In the genomic region with DNA sequence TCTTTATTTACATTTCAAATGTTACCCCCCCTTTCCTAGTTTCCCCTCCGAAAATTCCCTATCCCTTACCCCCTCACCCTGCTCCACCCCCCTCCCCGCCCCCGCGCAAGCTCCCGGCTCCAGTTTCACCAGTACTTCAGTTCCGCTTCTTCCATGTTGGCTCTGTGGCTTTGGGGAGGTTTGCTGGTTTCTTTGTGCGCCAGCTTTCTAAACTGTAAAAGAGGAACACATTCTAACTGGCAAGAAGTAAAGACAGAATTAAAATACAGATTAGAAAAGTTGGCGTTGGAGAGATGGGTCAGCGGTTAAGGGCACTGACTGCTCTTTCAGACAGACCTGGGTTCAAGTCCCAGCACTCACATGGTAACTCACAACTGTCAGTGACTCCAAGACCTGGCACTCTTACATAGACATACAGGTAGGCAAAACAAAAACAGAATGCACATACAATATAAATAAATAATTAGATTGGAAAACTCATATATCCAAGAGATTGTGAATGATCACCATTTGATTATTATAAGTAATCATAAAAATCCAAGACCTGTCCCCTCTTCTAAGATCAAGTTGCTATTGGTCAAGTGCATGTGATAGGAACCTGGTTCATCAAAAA, we compare ENCODE assay signal across 24 mouse cellular contexts. TPM values are rescaled to one million over a fixed set of nuclear protein-coding genes. Genes with fewer than 3 reads are reported as not detected.
A peak's percentile ranks its signal among the peaks of the same experiment; 100 is the strongest.
DNase-seq lines count a peak whose midpoint lies in the region; ATAC-seq and TF ChIP-seq lines count a peak whose summit lies in the region.
"Had no signal": no experiment of that assay in that cellular context is flagged by ENCODE, and none has a peak within 500 bp of the region (broad histone marks: within the 10 kb centered on the region; RNA-seq: fewer than 3 reads in every experiment).

No protein-coding gene starts in this region.

- WGBS in thymus, adult 2 months = 12% methylated on average over 9 of the region's 9 CpGs
- 4% methylated on average over 9 of the region's 9 CpGs for WGBS in bone marrow, adult 2 months
- WGBS in neural tube, embryonic 15.5 days = 89% methylated on average over 9 of the region's 9 CpGs

- peak; percentile 22 for DNase-seq in thymus, postnatal 0 days (ENCODE audit: low spot score)
- no peak for DNase-seq in thymus, adult 2 months
- DNase-seq in splenic B cell, adult 2 months (ENCODE audit: low read depth, low spot score) = peak; percentile 71
- DNase-seq in layer of hippocampus, adult 11-12 months (ENCODE audit: low spot score) = no peak
- DNase-seq in yolk sac, embryonic 10.5 days (ENCODE audit: low spot score) = no peak
- DNase-seq: adrenal gland, postnatal 36 days; cerebellum, adult 9-10 months; gastrocnemius, postnatal 10 days; heart, adult 2 months; kidney, adult 2 months; kidney, postnatal 14 days; lung, embryonic 14.5 days; lung, postnatal 4 days; right cerebral cortex, adult 18-20 months had no signal

- no peaks in the 10 kb centered on the region for H3K9me3 ChIP-seq in neural tube, embryonic 15.5 days (replicated peaks)
- H3K9me3 ChIP-seq: embryonic facial prominence, embryonic 12.5 days; forebrain, embryonic 13.5 days; heart, embryonic 15.5 days; hindbrain, embryonic 10.5 days; liver, embryonic 12.5 days had no signal

- no peak overlapping the region for H3K4me3 ChIP-seq in thymus, adult 2 months (ENCODE audit: control insufficient read depth, insufficient read depth, low read length)
- H3K4me3 ChIP-seq in bone marrow, adult 2 months (replicated peaks; ENCODE audit: control insufficient read depth, low read depth, low read length) = no peak overlapping the region
- H3K4me3 ChIP-seq in neural tube, embryonic 15.5 days (replicated peaks) = no peak overlapping the region
- H3K4me3 ChIP-seq: embryonic facial prominence, embryonic 12.5 days; erythroblast, embryonic 14.5 days; forebrain, embryonic 13.5 days; heart, adult 2 months; heart, embryonic 15.5 days; hindbrain, embryonic 10.5 days; liver, embryonic 12.5 days had no signal

- H3K27me3 ChIP-seq in thymus, adult 2 months (ENCODE audit: control insufficient read depth, insufficient read depth, low read length) = no peaks in the 10 kb centered on the region
- H3K27me3 ChIP-seq in splenic B cell, adult 2 months (ENCODE audit: control insufficient read depth, insufficient read depth, low read length, poor library complexity, severe bottlenecking) = no peaks in the 10 kb centered on the region
- no peaks in the 10 kb centered on the region for H3K27me3 ChIP-seq in neural tube, embryonic 15.5 days (replicated peaks)
- H3K27me3 ChIP-seq: embryonic facial prominence, embryonic 12.5 days; forebrain, embryonic 13.5 days; heart, embryonic 15.5 days; liver, embryonic 12.5 days had no signal

- H3K36me3 ChIP-seq in thymus, adult 2 months (ENCODE audit: control insufficient read depth, insufficient read depth, low read length) = no peaks in the 10 kb centered on the region
- H3K36me3 ChIP-seq in splenic B cell, adult 2 months (ENCODE audit: control insufficient read depth, insufficient read depth, low read length, poor library complexity, severe bottlenecking) = no peaks in the 10 kb centered on the region
- H3K36me3 ChIP-seq in neural tube, embryonic 15.5 days = no peaks in the 10 kb centered on the region
- H3K36me3 ChIP-seq: embryonic facial prominence, embryonic 12.5 days; heart, embryonic 15.5 days; hindbrain, embryonic 10.5 days; liver, embryonic 12.5 days had no signal

- TF ChIP-seq POLR2A in thymus, adult 2 months (IDR thresholded peaks at IDR 0.05; ENCODE audit: control insufficient read depth, extremely low read depth, insufficient read depth, low read length, poor library complexity) = no peak
- no peak for TF ChIP-seq POLR2A in bone marrow, adult 2 months (IDR thresholded peaks at IDR 0.05; ENCODE audit: borderline replicate concordance, control insufficient read depth, low read depth, low read length)

- H3K27ac ChIP-seq in thymus, adult 2 months (ENCODE audit: control insufficient read depth, insufficient read depth, low read length) = no peak overlapping the region
- peak overlapping the region; percentile 82; the same call in 1 of the 2 replicates for H3K27ac ChIP-seq in bone marrow, adult 2 months (ENCODE audit: control insufficient read depth, insufficient read depth, low read depth, low read length, poor library complexity)
- H3K27ac ChIP-seq in neural tube, embryonic 15.5 days (replicated peaks) = no peak overlapping the region
- H3K27ac ChIP-seq: embryonic facial prominence, embryonic 12.5 days; forebrain, embryonic 13.5 days; heart, adult 2 months; heart, embryonic 15.5 days; hindbrain, embryonic 10.5 days; liver, embryonic 12.5 days had no signal

- no peak overlapping the region for H3K4me2 ChIP-seq in neural tube, embryonic 15.5 days
- H3K4me2 ChIP-seq: embryonic facial prominence, embryonic 12.5 days; forebrain, embryonic 13.5 days; heart, embryonic 15.5 days; liver, embryonic 12.5 days; lung, embryonic 14.5 days had no signal

- ATAC-seq in megakaryocyte, adult 5-6 weeks (ENCODE audit: poor library complexity, severe bottlenecking) = peak; percentile 92
- ATAC-seq in neural tube, embryonic 15.5 days (ENCODE audit: low FRiP score) = no peak
- ATAC-seq: forebrain, embryonic 13.5 days; liver, embryonic 12.5 days; midbrain, embryonic 16.5 days had no signal

- H3K4me1 ChIP-seq in thymus, adult 2 months (replicated peaks; ENCODE audit: control insufficient read depth, insufficient read depth, low read length) = peaks cover 23% of the 10 kb centered on the region
- H3K4me1 ChIP-seq in bone marrow, adult 2 months (ENCODE audit: control insufficient read depth, insufficient read depth, low read length) = peaks cover 3% of the 10 kb centered on the region
- H3K4me1 ChIP-seq in neural tube, embryonic 15.5 days = peaks cover 10% of the 10 kb centered on the region

- no peak for TF ChIP-seq CTCF in thymus, adult 2 months (IDR thresholded peaks at IDR 0.05; ENCODE audit: borderline replicate concordance, control insufficient read depth, extremely low read depth, insufficient read depth, low read length, poor library complexity)
- no peak for TF ChIP-seq CTCF in bone marrow, adult 2 months (IDR thresholded peaks at IDR 0.05; ENCODE audit: control insufficient read depth, insufficient read depth, low read length)

- no peak overlapping the region for H3K9ac ChIP-seq in neural tube, embryonic 15.5 days (replicated peaks)
- H3K9ac ChIP-seq: embryonic facial prominence, embryonic 12.5 days; forebrain, embryonic 13.5 days; heart, embryonic 15.5 days; liver, embryonic 12.5 days; lung, embryonic 14.5 days had no signal

RNA-seq across cellular contexts. Expression of gene Slc38a2, which starts 15.7 kb away (rescaled TPM):
- polyA plus RNA-seq in thymus, postnatal 0 days (2015; fragmentation: Nextera tagmentation; extraction: Ambion mirVana) = 94.1 and 95.8 TPM in 2 replicates
- 105 and 110 TPM in 2 replicates for polyA plus RNA-seq in thymus, adult 2 months (2012; rRNA removed)
- 22.5 and 51.3 TPM in 2 replicates for polyA plus RNA-seq in bone marrow, adult 2 months (2011; ENCODE audit: insufficient read depth, insufficient read length, low replicate concordance, missing spikeins)
- 125 and 137 TPM in 2 replicates for total RNA-seq in megakaryocyte, adult 5-6 weeks (2015)
- total RNA-seq in megakaryocyte, adult 5-6 weeks (2017) = 63.8 and 68.3 TPM in 2 replicates
- 89.3 and 93.9 TPM in 2 replicates for polyA plus RNA-seq in neural tube, embryonic 15.5 days (2015; fragmentation: Nextera tagmentation; extraction: Ambion mirVana)

Comparison
In these comparisons a context has a peak if more than half of its experiments do, and no peak if none do; other contexts are left out.
1. DNase-seq: peak in thymus, postnatal 0 days (single experiment) and splenic B cell, adult 2 months (single experiment); none in thymus, adult 2 months (single experiment), layer of hippocampus, adult 11-12 months (single experiment) and yolk sac, embryonic 10.5 days (single experiment).